Mouse (Mus musculus) hindbrain, postnatal 0 days (tissue): Measurements from ENCODE around the gene Mapk13. TPM values are rescaled to one million over a fixed set of nuclear protein-coding genes. Genes with fewer than 3 reads are reported as not detected.
A peak's percentile ranks its signal among the peaks of the same experiment; 100 is the strongest.
"Not testable (repeated sequence)": the region's sequence is repeated elsewhere in the genome, so short reads cannot be mapped to it uniquely, and the experiment has no call there.

ENCODE experiments used
- ATAC-seq: fragments of 200-750 bp; cut with Nextera tagmentation; 2 replicates; pipeline ENCODE4 v1.8.0; 2017; ENCODE audit warnings: mild to moderate bottlenecking, moderate TSS enrichment, moderate library complexity
- DNase-seq: peaks from one replicate; pipeline ENCODE4 v3.0.0-alpha.2; 2015; ENCODE audit warnings: low spot score
- H3K27ac ChIP-seq: fragments of 300-500 bp; sonication (generic); 2 replicates; pipeline ENCODE4 v1.5.1; 2014; ENCODE audit warnings: mild to moderate bottlenecking
- H3K27me3 ChIP-seq: fragments of 300-500 bp; sonication (generic); 2 replicates; pipeline ENCODE4 v1.6.1; 2014; ENCODE audit warnings: low read length, mixed read lengths; ENCODE audit not compliant: insufficient read depth
- H3K36me3 ChIP-seq: fragments of 300-500 bp; sonication (generic); 2 replicates; pipeline ENCODE4 v1.6.1; 2014; ENCODE audit warnings: low read length, mixed read lengths; ENCODE audit not compliant: insufficient read depth
- H3K4me1 ChIP-seq: fragments of 300-500 bp; sonication (generic); 2 replicates; pipeline ENCODE4 v1.6.1; 2014; ENCODE audit warnings: antibody characterized with exemption, low read length, mixed read lengths; ENCODE audit not compliant: insufficient read depth
- H3K4me2 ChIP-seq: fragments of 300-500 bp; sonication (generic); 2 replicates; pipeline ENCODE4 v1.6.1; 2014; ENCODE audit warnings: low read depth, mild to moderate bottlenecking, low read length, moderate library complexity, mixed read lengths
- H3K4me3 ChIP-seq: fragments of 300-500 bp; sonication (generic); 2 replicates; pipeline ENCODE4 v1.5.1; 2014; ENCODE audit warnings: low read length
- H3K9ac ChIP-seq: fragments of 300-500 bp; sonication (generic); replicated peaks from 2 replicates; pipeline ENCODE4 v1.6.1; 2014; ENCODE audit warnings: mild to moderate bottlenecking, low read length, moderate library complexity, mixed read lengths
- H3K9me3 ChIP-seq: fragments of 300-500 bp; sonication (generic); 2 replicates; pipeline ENCODE4 v1.6.1; 2016; ENCODE audit warnings: low read length, mixed read lengths
- CTCF ChIP-seq: IDR thresholded peaks from 2 replicates; pipeline ENCODE4 v1.5.1; 2016; ENCODE audit warnings: antibody characterized with exemption, control low read depth, low read depth
- WGBS: fragments of 180-500 bp; shearing (Covaris S2); extraction: QIAGEN DNeasy Blood & Tissue Kit; methylation state at CpG from one replicate; pipeline ENCODE4 v1.1.7; 2014; 5-methylcytosine and 5-hydroxymethylcytosine counted together
- polyA plus RNA-seq: library from polyadenylated mRNA; unstranded; fragments of >200 nt; fragmentation: Nextera tagmentation; extraction: Ambion mirVana; gene quantifications from 2 replicates; pipeline ENCODE4 v1.2.1, GENCODE M21; 2015
- total RNA-seq: library from RNA; depleted of rRNA; stranded (reverse); fragments of >200 nt; gene quantifications from 2 replicates; pipeline ENCODE4 v1.2.3, GENCODE M21; 2014

Mapk13 gene
- total and polyA plus RNA-seq, 2 experiments from 2014 or later, result 0.37 to 1.7 TPM

DNA sequence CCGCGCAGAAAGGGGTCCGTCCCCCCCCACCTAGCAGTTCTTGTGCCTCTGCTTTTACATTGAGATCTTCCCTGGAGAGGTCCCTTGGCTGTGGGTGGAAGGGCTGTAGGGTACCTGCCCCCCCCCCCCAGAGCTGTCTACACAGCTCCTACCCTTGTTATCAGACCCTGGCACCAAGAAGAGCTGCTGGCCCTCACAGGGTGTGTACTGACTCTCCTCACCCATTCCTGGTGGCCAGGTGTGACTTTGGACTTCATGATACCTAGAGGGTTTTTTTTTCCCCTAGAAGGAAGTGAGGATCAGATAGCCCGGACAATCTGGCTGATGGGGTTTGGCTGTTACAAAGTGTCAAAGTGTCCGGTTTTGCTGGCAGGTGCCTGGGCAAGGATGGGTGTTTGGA is 2.2 kb downstream of the Mapk13 start:
- no peaks in the 10 kb centered on the region for H3K36me3 ChIP-seq

DNA sequence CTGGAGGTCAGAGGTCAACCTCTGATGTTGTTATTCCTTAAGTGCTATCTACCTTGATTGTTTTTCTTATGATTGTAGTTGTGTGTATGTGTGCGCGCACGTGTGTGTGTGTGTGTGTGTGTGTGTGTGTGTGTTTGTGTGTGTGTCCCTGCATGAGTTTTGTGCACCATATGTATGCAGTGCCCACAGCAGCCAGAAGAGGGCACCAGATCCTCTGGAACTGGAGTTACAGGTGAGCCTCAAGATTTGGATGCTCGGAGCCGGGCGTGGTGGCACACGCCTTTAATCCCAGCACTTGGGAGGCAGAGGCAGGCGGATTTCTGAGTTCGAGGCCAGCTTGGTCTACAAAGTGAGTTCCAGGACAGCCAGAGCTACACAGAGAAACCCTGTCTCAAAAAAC is 5.2 kb downstream of the Mapk13 start:
- H3K9ac ChIP-seq, DNase-seq, H3K9me3 ChIP-seq, H3K4me3 ChIP-seq, H3K4me2 ChIP-seq, ATAC-seq, H3K36me3 ChIP-seq, H3K27ac ChIP-seq, H3K4me1 ChIP-seq: not testable (repeated sequence)
- 96% methylated on average over 9 of the region's 9 CpGs for WGBS
- peaks cover 10% of the 10 kb centered on the region for H3K27me3 ChIP-seq
- TF ChIP-seq CTCF, result 0 out of 2 replicates have a peak, but pooled peaks have one; percentile 17

More for the DNA sequence above, 2.2 kb downstream of the Mapk13 start:
- Histone ChIP-seq H3K4me2 (no peak overlapping the region), H3K4me3 (no peak overlapping the region), H3K4me1 (peaks cover 4% of the 10 kb centered on the region; the same call in 1 of the 2 replicates), H3K9me3 (no peaks in the 10 kb centered on the region), H3K9ac (no peak overlapping the region), H3K27me3 (peaks cover 23% of the 10 kb centered on the region), H3K27ac (no peak overlapping the region)
- TF ChIP-seq CTCF, result no peak
- ATAC-seq, result no peak
- 93% methylated on average over 5 of the region's 5 CpGs for WGBS
- no peak for DNase-seq

DNA sequence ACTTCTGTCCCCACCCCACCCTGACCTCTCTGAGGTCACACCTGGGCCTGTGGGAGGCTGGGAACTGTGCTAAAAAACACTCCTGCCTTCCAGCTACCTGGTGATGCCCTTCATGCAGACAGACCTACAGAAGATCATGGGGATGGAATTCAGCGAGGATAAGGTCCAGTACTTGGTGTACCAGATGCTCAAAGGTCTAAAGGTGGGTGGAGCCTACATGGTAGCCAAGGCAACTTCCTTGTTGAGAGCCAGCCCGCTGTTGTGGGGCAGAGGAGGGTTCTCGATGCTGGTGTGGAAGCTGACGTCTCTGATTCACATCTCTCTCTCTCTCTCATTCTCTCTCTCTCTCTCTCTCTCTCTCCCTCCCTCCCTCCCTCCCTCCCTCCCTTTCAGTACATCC is 6.1 kb downstream of the Mapk13 start:
- Histone ChIP-seq H3K36me3 (no peaks in the 10 kb centered on the region), H3K9me3 (no peaks in the 10 kb centered on the region), H3K27me3 (peaks cover 8% of the 10 kb centered on the region; the same call in 1 of the 2 replicates), H3K9ac (no peak overlapping the region), H3K4me2 (no peak overlapping the region), H3K4me3 (no peak overlapping the region), H3K4me1 (peaks cover 2% of the 10 kb centered on the region; the same call in 1 of the 2 replicates), H3K27ac (no peak overlapping the region)
- WGBS, result 80% methylated on average over 4 of the region's 4 CpGs
- DNase-seq, result no peak
- no peak for TF ChIP-seq CTCF
- no peak for ATAC-seq

DNA sequence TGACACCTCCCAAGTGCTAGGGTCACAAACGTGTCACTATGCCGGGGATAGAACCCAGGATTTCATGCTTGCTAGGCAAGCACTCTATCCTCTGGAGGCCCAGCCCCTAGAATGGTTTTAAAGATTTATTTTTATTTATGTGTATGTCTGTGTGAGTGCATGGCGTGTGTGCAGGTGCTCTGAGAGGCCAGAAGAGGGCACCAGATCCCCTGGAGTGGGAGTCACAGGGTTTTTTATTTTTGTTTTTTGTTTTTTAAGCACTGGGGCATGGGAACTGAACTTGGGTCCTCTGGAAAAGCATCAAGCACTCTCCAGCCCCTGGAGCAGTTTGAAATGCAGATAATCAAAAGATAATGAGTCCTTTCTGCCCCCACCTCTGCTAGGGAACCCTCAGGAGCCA is 7.7 kb downstream of the Mapk13 start:
- Histone ChIP-seq H3K4me2 (no peak overlapping the region), H3K27me3 (no peaks in the 10 kb centered on the region), H3K9ac (no peak overlapping the region), H3K36me3 (no peaks in the 10 kb centered on the region), H3K9me3 (no peaks in the 10 kb centered on the region), H3K27ac (no peak overlapping the region), H3K4me1 (no peaks in the 10 kb centered on the region), H3K4me3 (no peak overlapping the region)
- ATAC-seq (no peak), DNase-seq (no peak)
- 93% methylated on average over 3 of the region's 3 CpGs for WGBS
- TF ChIP-seq CTCF, result peak; percentile 54

DNA sequence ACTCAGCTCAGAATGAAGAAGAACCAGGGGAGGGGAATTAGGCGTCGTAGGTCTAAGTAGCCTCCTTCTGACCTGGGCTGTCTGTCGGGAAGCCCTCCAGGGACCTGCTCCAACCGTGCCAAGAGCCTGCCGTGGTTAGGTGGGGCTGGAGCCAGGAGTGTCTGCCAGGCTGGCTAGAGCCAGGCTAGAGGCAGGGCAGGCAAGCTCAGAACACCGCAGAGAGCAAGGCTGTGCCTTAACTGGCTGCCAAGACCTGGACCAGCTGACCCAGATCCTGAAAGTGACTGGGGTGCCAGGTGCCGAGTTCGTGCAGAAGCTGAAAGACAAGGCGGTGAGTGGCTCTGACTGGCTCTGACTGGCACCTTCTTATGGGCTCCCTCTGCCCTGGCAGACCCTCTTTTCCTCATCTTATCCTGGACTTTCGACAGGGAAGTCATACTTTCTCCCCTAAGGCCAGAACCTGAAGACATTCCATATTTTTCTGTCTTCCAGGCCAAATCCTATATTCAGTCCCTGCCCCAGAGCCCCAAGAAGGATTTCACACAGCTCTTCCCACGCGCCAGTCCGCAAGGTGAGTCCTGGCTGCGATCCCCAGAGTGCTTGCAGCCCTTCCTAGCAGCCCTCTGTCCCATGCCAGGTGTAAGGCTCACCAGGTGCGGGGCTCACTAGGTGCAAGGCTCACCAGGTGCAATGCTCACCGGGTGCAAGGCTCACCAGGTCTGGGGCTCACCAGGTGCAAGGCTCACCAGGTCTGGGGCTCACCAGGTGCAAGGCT is 8.3 kb downstream of the Mapk13 start:
- WGBS, result 71% methylated on average over 16 of the region's 16 CpGs
- ATAC-seq, result 0 out of 2 replicates have a peak, but pooled peaks have one; percentile 56
- no peak for TF ChIP-seq CTCF
- Histone ChIP-seq H3K9ac (no peak overlapping the region), H3K4me2 (no peak overlapping the region), H3K9me3 (no peaks in the 10 kb centered on the region), H3K36me3 (no peaks in the 10 kb centered on the region), H3K4me1 (no peaks in the 10 kb centered on the region), H3K27ac (no peak overlapping the region), H3K27me3 (no peaks in the 10 kb centered on the region), H3K4me3 (no peak overlapping the region)
- peak; percentile 52 for DNase-seq

DNA sequence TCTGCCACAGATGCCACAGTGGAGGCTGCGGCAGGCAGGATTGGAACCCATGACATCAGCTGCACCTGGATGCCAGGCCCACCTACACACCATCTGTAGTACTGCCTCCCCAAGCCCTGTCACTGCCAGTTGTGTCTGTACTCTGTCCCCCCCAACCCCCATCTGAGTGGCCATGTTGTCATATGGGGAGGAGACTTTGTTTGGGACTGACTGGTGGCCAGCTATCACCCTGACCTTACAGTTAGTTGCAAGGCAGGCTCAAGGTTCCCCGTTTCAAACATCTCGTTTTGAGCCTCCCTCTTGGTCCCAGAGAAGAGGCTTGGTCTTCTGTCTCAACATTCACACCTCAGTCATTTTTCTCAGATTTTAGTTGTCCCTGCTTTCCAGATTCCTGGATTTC is 10.6 kb downstream of the Mapk13 start:
- TF ChIP-seq CTCF, result no peak
- Histone ChIP-seq H3K9me3 (no peaks in the 10 kb centered on the region), H3K4me2 (no peak overlapping the region), H3K27me3 (no peaks in the 10 kb centered on the region), H3K4me3 (no peak overlapping the region), H3K4me1 (no peaks in the 10 kb centered on the region), H3K9ac (no peak overlapping the region), H3K27ac (no peak overlapping the region), H3K36me3 (no peaks in the 10 kb centered on the region)
- ATAC-seq (no peak), DNase-seq (no peak)
- 88% methylated on average over 3 of the region's 3 CpGs for WGBS

DNA sequence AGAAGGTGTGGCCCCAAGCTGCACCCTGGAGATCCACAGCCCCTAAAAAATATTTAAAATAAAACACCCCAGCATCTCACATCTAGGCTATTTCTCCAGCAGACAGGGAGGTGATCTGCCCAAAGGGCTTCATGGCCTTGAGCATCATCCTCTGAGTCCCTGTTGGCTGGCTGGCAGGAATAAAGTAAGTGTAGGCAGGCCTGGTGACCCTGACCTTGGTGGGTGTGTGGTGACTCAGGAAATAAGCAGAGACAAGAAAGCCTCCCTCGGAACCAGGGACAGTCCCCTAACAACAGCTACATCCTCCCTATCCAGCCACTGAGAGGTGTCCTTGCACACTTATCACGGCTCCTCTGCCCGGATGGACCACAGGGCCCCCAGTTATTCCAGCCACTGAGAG is 11.7 kb downstream of the Mapk13 start:
- Histone ChIP-seq H3K27ac (no peak overlapping the region), H3K9me3 (no peaks in the 10 kb centered on the region), H3K4me1 (no peaks in the 10 kb centered on the region), H3K27me3 (no peaks in the 10 kb centered on the region), H3K36me3 (no peaks in the 10 kb centered on the region), H3K4me2 (no peak overlapping the region), H3K9ac (no peak overlapping the region), H3K4me3 (no peak overlapping the region)
- ATAC-seq (no peak), DNase-seq (no peak)
- TF ChIP-seq CTCF, result no peak
- 85% methylated on average over 3 of the region's 3 CpGs for WGBS
